Mouse (Mus musculus): ENCODE measurements at regions not wholly inside any gene's neighbourhood (a gene's known extent, or its start where the extent isn't known, plus 50 kb on each side); places are given as distances from the start of the nearest gene placed in this dataset.

- TF ChIP-seq POLR2A (IDR thresholded peaks at IDR 0.05; ENCODE audit: insufficient read length, low read depth) (no peak), REST (IDR thresholded peaks at IDR 0.05; ENCODE audit: insufficient read depth, insufficient read length) (no peak), E2F4 (IDR thresholded peaks at IDR 0.05; ENCODE audit: insufficient read depth) (no peak)
These were observed 177.7 kb downstream of the Pros1 start for GRCm38 (mm10) chr16:63031802-63032201.
